Mouse (Mus musculus) liver, postnatal 0 days (tissue): ENCODE results near the gene Hspb9.

Experiments
- CTCF ChIP-seq: sonication (generic); IDR thresholded peaks from 2 replicates; pipeline ENCODE4 v1.5.1; 2016; ENCODE audit warnings: antibody characterized with exemption, low read depth
- EP300 ChIP-seq: IDR thresholded peaks from 2 replicates; pipeline ENCODE4 v1.6.1; 2016; ENCODE audit warnings: antibody characterized with exemption, low read depth, mild to moderate bottlenecking

GRCm38 (mm10) chr11:100722493-100723028, 8.9 kb downstream of the Hspb9 start:
- TF ChIP-seq CTCF (no peak), EP300 (no peak)
